Mouse (Mus musculus): ENCODE data around the gene Cav1.

Gene Cav1

DNA sequence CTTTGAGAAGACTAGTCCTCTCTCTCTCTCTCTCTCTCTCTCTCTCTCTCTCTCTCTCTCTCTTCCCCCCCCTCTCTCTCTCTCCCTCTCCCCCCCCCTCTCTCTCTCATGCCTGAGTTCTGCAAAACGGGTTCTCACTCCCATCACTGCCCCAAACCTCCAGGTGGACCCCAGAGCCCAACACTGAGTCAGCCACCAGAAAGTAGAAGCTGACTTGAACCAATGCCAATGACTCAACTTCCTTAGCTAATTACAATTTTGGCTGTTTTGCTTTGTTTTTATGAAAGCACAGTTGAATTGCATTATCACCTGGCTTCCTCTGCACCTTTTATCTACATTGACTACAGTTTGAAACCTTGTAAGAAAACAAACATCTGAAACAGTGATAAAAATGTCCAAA lies 11.8 kb downstream of the Cav1 start:
- peak; percentile 81 for DNase-seq (ENCODE audit: low read depth)

DNA sequence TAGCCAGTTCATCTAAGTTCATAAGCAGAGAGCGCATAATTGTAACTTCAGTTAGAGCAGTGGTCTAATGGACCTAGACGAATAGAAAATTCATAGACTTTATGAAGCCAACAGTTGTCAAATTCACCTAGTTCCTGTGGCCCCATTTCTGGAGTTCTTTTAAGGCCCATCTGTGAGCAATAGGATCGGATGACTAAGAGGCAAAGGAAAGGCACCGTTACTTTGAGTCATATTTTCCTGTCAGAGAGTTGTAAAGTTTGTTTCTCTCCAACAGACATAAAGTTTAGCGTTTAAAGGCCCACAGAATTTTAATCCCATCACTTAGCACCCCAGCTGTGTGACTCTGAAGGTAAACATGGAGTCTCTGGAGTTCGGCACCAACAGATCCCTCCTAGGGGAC lies 15.8 kb downstream of the Cav1 start:
- peak; percentile 85 for DNase-seq (ENCODE audit: low read depth)

DNA sequence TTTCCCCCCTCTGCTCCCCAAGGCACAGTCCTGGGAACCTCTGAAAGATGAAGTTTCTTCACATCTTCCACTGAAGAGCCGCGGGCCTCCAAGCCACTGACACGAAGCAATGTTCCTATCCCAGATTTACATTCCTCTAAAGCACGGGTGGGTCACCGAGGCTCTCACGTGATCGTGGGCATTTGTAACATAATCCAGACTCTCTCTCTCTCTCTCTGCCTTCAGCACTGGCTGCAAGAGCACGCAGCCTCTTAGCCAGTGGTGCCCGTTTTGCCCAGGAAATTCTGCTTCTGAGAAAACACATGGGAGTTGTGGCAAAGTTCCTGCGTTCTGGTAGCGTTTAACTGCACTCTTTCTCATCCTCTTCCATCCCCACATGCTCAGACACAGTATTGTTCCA lies 21.1 kb downstream of the Cav1 start:
- no peak for DNase-seq (ENCODE audit: low read depth)

DNA sequence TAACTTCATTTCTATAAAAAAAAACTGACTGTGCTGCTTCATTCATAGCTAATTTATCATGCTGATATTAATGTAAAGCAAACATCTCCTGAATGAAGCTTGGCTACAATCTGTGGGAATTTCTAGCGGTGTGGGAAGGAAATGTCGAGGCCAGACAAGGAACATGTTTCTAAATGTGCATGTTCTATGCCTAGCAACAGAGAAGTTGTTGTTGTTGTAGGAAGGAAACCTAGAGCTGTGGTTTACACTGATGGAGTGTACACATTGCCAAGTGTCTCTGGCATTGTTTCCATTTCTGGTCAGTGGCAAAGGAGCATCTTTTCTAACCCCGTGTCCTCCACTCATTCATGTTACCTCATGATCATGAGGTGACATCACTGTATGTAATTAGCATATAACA lies 23.7 kb downstream of the Cav1 start:
- DNase-seq (ENCODE audit: low read depth) = no peak

DNA sequence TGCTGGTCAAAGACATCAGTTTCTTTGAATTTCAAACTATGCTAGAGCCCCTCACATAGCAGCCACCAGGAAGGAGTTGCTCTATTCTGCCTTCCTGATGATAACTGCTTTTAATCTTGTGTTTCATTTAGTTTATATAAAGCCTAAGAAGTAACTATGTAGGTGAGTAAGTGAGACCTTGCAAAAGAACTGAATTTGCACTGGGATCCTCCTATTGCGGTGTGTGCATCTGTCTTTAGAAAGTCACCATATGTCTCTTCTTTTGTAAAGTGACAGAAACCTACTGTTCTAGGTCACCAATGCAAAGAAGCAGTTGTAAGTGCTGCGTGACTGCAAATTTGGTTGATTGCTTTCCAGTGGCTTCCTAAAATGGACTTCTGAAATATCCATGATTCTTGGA lies 31.6 kb downstream of the Cav1 start:
- no peak for DNase-seq (ENCODE audit: low read depth)

DNA sequence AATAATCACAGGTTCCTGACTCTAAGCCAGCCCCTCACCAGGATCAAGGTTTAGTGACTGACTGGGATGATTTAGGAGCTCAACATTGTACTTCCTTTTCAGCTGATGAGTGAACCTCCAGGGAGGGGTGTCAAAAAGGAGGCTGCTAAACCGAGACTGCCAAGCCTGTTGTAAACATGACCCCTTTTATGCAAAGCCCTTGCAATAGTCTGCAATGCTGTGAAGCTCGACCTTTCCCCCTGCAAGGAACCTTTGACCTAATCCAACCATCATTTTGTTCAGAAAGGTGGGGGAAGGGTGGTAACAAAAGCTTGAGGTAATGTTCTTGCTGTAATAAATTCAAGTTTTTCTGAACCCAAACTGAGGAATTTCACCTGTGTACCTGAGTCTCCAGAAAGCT lies 34.3 kb downstream of the Cav1 start:
- no peak for DNase-seq (ENCODE audit: low read depth)

GRCm38 (mm10) chr6:17348011-17348410 lies 41.9 kb downstream of the Cav1 start:
- peak; percentile 24 for DNase-seq (ENCODE audit: low read depth)

DNA sequence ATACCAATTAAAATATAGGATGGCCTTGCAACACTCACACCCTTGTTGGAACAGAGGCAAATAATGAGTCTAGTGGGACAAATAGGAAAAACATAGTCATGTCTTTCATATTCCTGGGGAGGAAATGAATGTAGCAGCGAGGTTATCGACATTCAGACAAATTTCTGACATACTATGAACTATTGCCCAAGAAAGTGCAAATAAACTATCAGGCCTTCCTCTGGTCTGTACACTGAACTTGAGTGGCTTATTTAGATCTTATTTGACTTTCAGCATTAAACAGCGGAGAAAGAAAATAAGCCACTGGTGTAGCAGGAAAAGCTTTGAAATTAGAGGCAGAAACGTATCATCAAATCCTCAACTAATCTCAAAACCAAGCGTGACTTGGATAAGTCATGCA lies 44.7 kb downstream of the Cav1 start:
- no peak for DNase-seq (ENCODE audit: low read depth)

DNA sequence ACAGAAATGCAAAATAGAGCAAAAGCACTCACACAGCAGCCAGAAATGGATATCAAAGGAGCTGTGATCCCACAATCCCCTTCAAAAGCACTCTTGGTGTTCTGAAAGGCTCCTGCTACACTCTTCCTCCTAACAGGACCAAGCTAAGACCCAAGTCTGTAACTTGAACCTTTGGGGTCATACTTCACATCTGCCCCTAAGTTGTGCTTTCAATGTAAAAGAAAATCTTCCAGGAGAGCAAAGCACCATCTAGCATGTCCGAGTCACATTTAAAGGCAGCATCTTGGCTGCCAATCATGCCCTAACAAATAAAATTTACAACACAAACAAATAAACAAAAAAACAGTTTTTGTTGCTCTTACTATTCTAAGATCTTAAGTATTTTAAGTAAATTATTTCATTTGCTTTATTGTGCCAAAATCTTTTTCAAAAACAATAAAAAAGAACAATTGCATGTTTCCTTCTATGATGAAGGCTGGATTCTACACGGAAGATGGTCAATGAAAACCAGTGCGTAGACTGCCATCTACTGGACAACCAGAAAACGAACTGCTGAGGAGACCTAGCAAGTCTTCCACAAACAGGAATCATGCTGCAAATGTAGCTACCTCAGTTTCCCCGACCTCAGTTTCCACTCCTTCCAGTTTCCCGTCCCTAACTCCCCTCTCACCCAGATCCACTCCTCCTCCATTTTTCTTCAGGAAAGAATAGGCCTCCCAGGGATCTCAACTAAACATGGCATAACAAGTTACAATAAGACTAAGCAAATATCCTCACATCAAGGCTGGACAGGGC lies 53.0 kb downstream of the Cav1 start:
- peak; percentile 73 for DNase-seq (ENCODE audit: low read depth)

DNA sequence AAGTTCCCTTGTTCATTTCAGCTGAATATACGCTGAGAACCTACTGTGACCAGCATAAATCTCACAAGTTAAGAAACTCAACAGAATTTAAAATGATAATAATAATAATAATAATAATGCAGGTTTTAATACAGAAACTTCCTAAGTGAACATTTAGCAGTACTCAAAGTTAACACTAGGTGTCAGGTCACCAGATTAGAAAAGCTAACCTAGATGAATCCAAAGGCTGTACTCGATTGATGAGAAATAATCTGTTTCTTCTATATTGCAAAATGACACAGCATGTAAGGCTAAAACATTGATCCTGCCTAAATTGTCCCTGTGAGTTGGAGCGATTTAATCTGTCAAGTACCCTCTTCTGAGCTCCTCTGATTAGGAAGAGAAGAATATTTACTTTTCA lies 56.6 kb downstream of the Cav1 start:
- peak; percentile 63 for DNase-seq (ENCODE audit: low read depth)

DNA sequence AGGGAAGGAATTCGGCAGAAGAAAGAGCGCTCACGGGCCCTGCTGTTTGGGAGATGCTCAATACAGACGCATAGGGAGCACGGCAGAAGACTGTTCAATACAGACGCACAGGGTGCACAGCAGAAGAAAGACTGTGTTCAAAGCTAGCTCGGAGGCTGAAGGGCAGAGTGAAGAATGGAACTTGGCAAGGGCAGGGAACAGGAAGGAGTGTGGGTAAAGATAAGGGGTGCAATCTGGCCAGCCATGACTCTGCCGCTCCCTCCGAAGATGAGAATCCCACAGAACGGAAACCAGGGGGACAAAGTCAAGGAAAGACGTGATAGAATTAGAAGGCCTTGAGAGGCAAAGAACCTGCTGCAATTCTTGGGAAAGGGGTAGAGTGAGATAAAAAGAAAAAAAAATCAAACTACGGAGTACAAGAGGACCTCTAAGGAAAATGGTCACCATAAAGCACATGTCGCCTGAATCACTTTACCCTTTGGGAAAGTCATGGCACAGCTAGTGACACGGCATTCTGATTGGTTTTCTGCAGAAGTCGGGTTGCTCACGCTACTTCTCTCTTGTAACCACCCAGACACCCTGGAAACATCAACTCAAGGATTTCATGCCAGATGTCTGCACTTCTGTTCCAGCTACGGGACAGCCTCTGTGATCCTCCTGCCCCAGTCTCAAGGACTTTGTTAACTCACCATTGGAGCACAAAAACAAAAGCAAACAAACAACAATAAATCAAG lies 57.5 kb downstream of the Cav1 start:
- DNase-seq (ENCODE audit: low read depth) = peak; percentile 90

- no peak for DNase-seq (ENCODE audit: low read depth)
Observed at GRCm38 (mm10) chr6:17374326-17374725, 68.2 kb downstream of the Cav1 start.

DNA sequence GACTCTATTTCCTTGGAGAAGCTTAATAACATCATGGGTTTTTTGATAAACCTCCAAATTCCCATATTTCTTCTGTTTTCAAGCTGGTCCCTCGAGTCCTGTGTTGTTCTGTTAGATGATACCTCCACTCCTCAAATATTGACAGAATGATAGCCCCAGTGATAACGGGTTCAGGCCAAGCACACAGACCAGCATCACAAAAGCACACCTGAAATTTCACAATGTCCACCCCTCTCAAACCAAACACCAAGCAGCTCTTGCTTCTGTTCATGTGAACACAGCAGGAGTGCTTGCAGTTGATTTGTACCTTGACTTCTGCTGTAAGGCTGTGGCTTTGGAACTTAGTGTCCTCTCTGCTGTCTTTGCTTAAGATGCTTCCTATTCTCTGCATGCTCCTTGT lies 71.2 kb downstream of the Cav1 start:
- DNase-seq (ENCODE audit: low read depth) = no peak

- DNase-seq (ENCODE audit: low read depth) = peak; percentile 38
Observed at GRCm38 (mm10) chr6:17380102-17380501, 74.0 kb downstream of the Cav1 start.

DNA sequence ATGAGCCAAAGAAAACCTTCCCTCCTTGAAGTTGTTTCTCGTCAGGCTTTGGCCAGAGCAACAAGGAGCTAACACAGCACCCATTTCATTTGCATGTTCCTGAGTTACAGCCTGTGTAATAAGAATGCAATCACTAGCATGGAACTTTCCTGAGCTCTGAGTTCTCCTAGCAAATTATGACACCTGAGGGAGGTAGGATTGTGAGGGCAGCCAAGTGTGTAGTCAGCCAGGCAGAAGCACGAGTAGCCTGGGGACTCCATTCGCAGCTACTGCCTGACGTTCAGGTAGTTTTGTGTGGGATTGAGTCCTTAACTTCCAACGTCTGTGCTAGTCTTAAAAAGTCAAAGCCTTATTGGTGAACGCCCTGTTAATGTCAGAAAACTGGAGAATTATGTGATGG lies 75.6 kb downstream of the Cav1 start:
- no peak for DNase-seq (ENCODE audit: low read depth)

DNA sequence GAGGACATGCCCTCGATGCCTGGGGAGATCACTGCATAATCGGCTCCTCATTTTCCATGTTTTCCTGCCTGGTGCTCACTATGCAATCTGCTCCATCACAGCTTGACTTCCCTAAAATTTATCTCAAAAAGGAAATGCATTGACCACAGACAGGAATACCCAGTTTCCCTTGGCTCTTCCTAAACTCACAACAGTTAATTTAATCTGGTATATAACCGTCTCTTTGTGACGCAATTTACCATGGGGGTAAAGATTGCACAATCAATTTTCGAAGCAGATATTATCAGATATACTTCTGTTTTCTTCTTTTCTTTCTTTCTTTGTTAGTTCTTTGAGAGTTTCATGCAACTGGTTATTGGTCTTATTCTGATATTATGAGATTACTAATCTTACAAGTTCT lies 79.4 kb downstream of the Cav1 start:
- peak; percentile 84 for DNase-seq (ENCODE audit: low read depth)

- DNase-seq (ENCODE audit: low read depth) = no peak
Observed at GRCm38 (mm10) chr6:17387991-17388710, 82.0 kb downstream of the Cav1 start.
